Mouse (Mus musculus) liver, postnatal 0 days (tissue): ENCODE measurements around the gene H13.

Source experiments
- CTCF ChIP-seq: sonication (generic); IDR thresholded peaks from 2 replicates; pipeline ENCODE4 v1.5.1; 2016; ENCODE audit warnings: antibody characterized with exemption, low read depth
- EP300 ChIP-seq: IDR thresholded peaks from 2 replicates; pipeline ENCODE4 v1.6.1; 2016; ENCODE audit warnings: antibody characterized with exemption, low read depth, mild to moderate bottlenecking

- TF ChIP-seq CTCF (no peak), EP300 (no peak)
Observed at GRCm38 (mm10) chr2:152739031-152739841, 70.0 kb downstream of the H13 start.
